Mouse (Mus musculus) frontal cortex, postnatal 36 days (tissue): ENCODE results near the gene Jag2.

Experiments used
- DNase-seq, 2 experiments: peaks; one replicate each; pipeline ENCODE4 v3.0.0; 2022; ENCODE audit warnings: low spot score in 2 of 2

Jag2 gene

DNA sequence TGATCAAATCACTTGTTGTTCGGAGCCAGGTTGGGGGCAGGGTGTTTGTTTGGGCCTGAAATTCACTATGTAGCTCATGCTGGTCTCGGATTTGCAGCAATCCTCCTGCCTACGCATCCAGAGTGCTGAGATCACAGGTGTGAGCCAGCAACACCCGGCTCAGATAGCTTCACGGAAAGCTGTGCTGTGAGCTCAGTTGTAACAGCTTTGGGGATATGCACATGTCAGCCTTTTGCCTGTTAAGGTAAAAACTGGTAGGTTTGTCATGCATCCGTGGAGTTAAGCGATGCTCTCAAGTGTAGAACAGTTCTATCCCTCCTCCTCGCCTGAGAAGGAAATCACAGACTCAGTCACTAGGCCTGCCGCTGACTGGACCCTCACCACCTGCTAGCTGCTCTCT, 28.9 kb downstream of the Jag2 start:
- peak; percentile 45 to 77 for DNase-seq

DNA sequence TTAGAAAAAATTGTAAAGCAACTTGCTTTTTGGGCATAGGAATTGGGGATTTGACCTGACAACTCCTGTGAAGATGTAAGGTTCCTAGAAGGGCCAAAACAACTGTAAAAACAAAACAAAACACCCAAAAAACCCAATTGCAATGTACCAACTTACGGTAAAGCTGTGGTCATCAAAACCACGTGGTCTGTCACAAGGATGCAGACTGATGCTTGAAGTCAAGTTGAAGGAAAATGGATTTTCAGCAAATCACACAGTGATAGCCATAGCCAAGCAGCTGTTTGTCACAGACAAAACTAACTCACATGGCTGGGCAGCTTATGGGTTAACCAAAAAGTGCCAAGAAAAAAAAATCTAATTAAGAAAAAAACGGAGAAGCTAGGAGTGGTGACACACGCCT, 30.6 kb downstream of the Jag2 start:
- DNase-seq, result no peak

DNA sequence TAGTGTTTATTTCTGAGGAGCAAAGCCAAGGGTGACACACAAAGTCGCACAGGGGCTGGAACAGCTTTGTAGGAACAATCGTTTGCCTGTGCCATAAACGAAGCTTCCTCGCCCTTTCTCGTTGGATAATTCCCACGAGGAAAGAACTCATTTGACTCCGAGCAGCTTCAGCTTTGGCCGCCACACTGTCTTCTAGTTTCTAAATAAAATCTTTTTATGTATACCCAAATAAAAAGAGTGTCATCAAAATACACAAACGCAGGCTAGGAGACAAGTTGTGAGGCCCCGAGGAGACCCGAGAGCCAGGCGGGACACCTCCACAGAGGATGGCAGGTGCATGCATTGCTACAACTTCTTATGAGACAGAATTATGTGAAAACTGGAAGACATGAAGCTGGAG, 31.2 kb downstream of the Jag2 start:
- DNase-seq, result no peak

DNA sequence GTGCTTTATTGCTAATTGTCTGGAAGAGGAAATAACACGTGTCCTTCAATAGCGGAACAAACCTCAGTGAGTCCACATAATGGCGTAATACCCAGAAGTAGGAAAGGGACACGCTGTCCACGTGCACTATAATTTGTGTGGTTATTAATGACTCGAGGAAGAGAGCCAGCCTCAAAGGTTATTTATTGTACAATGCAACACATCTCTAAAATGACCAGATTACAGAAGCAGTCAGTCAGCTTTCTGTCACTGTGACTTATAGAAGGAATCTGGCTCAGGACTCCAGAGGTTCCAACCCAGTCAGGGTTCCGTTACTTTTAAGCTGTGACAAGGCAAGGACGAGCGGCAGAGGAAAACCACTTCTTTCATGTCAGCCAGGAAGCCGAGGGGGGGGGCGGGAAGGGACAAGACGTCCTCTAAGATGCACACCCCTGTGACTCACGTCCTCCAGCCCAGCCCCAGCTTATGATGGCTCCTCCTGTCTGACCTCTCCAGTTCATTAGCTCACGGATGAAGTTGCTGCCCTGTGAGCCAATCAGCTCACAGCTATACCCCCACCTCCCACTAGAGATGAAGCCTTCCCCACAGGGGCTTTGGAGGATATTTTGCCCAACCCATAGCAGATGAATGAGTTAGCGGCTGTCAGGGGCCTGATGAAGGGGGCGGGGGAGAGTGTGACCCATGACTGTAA, 31.9 kb downstream of the Jag2 start:
- DNase-seq, result no peak

DNA sequence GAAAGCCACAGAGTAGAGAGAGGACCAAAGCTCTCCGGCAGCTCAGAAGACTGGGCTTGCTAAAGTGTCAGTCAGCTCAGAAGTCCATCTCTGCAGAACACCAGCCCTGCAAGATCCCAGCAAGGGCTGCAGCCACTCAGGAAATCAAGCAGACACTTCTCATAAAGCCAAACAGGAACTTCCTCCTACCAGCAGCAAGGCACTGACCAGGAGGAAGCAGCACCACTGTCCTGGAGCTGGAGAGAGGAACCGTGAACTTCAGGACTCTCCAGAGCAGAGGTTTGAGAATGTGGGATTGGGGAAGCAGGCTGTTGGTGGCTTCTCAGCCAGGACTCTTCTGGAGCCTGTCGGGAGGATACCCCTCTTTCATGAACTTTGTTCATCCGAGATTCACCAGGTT, 34.6 kb downstream of the Jag2 start:
- DNase-seq, result no peak

DNA sequence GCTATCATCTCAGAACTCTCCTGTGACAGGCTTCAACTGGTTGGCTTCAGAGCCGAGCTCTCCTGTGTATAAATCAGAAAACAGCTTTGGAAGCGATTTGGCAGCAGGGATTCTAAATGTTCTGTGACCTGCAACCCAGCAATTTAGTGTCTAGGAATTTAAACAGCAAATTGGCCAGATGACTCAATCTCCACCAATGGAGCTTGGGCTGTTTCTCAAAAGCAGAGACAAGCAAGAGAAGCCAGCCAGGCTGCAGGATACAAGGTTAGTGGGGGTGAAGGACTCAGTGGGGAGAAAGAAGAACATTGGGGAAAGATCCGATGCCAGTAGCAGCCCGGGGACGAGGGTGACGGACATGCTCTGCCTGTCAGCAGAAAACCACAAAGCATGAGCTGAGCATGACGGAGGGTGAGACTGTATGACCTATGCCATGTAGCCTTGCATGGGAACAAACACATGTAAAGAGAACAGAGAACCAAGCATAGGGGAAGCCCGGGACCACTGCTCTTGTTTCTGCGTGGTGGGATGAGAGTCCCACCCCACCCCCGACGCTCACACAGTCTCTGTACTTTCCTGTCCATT, 35.2 kb downstream of the Jag2 start:
- no peak for DNase-seq

DNA sequence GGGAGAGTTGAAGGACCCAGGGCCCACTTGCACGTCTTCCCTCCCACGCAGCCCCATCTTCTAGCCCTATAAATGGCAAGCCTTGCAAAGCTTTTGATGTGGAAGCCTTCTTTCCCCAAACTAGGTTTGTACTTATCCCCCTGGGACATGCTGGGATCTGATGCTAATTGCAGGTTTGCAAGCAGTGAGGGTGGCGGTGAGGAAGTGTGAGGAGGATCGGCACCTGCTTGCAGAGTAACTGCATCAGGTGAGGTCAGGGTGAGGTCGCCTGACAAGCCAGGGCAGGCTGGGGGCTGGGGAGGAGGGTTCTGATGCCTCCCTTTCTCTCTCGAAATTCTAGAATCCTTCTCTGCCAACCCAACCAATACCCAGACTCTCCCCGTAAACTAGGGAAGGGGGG, 44.1 kb downstream of the Jag2 start:
- DNase-seq, result no peak

DNA sequence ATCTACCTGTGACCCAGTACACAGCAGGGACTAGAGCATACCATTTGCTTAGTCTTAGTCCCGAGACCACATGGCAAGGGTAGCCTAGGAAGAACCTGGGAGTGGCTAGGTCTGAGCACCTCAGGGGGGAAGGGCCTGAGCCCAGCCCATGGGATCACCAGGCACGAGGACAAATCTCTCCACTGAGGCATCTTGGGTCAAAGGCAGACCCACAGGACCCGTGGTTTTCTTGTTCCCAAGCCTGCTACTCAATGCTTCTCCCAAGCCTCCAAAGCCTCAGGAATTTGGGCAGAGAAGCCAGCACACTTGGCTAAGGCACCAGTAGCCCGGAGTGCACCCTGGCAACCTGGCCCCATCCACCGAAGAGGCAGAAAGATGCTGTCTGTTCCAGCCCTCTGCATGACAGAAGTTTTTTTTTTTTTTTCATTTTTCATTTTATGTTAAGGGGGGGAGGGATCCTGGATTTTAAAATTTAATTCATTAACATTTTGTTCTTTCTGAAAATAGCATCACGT, 48.2 kb downstream of the Jag2 start:
- no peak for DNase-seq

DNA sequence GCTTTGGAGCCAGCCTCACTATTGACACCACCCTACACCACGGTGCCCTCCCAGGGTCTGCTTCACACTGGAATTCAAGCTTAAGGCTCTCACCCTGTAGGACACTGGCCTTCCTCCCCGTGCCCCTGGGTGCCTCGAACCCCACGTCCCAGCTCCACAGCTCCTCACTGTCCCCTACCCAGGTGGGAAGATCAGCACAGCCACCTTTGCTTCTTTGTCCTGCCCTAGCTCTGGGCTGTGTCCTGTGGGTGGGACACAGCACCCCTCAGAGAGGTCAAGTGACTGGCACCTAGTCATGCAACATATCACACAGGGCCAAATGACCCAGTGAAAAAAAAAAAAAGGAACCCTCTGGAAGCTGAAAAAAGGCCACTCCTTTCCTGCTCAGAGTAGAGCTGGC, 48.9 kb downstream of the Jag2 start:
- no peak for DNase-seq

DNA sequence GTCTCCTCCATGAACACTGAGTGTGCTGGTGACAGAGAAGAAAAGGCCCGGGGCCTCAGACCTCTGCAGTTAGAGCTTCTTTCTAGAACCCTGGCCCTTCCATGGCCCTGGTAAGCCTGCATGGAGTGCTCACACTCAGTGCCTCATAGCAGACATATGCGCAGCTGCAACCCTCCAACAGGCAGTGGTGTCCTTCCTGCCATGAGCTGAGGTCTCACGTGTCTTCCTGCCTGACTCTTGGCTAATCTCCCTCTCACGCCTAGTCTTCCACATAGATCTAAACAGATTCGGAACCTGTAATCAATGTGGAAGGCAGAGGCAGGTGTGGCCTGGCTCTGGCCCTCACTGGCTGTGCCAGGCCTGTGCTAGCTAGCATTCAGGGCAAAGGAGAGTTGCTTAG, 49.8 kb downstream of the Jag2 start:
- DNase-seq, result no peak

DNA sequence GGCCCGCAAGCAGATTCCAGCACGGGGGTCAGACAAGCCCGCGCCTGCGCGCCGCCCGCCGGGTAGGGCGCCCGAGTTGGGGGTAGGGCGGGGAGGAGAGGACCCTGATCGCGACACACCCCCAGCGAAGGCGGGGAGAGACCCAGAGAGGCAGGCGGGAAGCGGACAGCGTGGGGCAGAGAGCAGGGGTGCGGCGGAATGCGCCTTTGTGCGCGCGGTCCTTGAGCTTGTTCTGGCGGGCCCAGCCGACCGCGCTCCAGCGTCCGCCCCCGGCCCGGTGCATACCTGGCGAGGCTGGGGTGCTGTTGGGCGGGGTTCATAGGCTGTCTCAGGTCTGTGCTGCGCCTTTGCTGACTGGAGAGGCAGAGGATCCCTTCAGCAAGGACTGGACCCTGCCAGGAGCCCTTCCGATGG, 52.0 kb downstream of the Jag2 start:
- DNase-seq, result no peak

DNA sequence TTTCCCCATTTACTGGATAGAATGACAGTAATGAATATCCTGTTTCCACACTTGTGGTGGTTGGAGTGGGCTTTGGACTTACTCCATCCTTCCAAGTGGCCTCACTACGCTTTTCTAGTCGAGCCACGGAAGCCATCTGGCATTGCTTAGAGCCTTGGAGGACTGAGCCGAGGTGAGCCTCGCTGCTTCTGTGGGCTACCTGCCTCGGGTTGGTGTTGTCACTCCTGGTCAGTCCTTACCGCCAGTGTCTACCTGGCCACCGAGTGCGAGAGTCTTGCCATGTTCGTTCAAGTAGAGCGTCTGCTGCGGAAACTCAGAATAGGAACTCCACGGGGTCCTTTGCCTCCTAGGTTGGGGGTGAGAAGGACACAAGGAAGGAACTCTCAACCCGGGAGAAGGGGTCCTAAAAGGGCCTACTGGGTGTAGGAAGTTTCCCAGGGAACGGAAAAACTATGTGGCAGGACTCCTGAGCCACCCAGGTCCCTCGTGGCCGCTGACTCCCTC, 52.5 kb downstream of the Jag2 start:
- no peak for DNase-seq

DNA sequence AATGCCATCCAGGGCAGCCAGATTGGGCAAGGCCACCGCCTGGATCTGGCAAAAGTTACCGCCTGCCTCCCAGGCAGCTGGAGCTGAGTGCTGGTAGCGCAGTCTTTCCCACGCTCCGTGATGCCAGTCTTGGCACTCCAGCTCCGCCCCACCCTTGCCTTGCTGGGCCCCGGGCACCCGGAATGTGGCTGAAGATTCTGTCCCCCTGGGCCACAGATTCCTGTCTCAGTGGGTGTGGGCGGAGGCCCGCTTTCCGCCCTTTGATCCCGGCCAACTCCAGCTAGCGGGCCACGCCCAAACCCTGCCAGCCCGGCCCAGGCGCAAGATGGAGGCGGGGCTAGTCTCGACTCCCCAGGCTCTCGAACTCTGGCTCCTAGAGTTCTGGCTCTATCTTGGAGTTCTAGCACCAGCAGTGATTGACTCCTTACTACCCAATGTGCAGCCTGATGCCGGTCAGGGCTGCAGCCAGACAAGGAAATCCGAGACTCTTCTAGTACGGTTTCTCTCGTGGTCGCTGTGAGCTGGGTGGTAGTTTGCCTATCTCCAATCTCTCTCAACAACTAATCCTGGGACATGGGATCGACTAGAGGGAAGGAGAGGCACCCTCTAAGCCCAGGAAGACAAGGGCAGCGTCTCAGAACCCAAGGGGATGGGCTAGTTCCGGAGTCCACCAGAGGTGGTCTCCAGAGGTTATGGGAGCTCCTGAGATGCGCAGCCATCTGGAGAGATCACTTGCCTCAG, 53.1 kb downstream of the Jag2 start:
- DNase-seq, result peak in 1 of 2 experiments; percentile 49

DNA sequence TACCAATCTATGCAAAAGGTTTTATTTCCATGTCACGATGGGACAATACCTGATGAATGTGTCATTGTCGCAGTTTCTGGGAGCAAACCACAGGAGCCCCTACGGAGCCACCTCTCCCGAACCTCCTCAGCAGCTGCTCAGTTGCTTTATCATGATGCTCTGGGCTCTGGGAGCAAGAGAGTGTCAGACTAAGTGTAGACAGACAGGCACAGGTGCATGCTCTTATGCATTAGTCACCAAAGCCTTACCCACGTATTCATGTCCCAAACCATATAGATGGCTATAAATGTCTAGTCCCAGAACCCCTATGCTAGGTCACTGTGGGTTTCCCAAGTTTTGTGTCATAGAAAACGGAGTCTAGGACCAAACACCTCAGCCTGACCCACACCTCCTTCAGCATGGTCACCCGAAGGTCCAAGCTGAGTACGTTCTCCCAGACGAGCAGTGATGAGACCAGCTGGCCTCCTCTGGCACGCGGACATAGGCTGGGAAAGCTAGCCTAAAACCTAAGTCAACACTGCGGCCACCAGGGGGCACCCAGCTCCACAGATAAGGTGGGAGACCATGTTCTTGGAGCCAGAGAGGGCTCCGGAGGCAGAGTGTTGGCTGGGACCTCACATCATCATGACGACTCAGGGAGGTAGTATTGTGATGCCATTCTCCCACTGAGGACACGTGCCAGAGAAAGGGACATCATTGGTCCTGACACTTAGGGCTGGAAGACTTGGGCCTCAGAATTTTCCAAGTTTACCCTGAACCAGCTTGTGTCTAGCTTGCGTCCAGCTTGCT, 54.2 kb downstream of the Jag2 start:
- DNase-seq, result peak; percentile 86

DNA sequence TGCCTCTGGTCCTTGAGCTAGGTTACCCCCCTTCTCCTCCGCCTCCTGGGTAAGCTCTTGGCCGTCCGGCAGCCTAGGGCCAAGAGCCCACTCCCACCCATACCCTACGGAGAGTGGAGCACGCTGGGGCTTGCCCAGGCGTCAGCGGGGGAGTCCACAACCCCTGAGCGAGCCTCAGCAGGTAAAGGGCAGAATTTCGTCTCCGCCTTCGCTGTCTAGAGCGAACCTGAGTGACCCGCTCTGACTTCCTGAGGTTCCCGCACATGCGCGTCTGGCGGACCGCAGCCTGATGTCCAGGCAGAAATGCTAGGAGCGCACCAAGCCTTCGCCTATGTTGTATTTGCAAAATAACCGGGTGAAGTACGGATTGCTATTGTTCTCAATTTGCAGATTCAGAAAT, 55.4 kb downstream of the Jag2 start:
- no peak for DNase-seq

DNA sequence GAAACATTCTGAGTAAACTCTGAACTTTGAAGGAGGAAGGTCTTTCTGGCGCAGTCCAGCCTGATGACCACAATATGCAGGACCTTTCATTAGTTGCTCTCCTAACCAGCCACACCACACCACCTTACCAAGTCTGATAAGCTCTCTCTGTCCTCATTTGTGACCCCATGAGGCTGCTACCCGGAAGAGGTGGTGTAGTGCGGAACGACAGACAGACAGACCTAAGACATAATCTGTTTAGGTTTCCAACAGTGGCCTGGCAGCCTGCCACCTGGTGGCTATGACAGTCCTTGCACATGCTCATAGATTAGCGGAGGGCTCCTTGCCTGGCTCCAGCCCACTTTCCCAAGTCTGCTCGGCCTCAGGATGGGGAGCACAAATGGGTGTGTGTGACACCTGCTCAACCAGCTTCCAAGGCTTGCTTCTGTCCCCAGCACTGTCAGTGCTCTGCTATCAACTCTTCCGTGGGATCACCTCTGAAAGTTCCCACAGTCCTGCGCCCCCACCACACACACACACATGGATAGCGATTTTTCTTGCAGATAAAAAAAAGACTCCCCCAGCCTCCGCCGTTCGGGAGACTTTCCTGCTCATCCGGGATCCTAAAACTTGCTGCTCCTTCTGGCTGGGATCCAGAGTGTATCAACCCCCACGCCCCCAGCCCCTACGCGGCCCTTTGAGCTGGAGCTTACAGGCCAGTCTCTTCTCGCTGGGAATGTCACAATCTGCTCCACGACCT, 56.0 kb downstream of the Jag2 start:
- peak; percentile 42 to 59 for DNase-seq

DNA sequence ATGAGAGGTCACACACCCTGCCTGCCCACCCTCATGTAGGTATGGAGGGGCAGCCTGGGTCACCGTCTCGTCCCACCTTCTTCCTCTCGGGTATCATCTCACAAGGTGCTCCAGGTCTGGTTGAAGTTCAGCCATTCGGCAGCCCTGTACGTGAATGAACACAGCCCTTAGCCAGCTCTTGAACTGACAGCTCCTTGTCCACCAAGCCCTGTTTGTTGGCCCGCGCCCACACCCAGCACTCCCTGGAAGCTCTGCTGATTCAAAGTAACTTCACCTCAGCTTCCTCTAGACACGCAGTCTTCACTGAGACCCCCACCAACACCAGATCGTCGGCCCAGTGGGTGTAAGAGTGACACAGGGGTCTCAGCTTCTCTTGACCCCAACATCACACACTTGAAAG, 56.6 kb downstream of the Jag2 start:
- no peak for DNase-seq

DNA sequence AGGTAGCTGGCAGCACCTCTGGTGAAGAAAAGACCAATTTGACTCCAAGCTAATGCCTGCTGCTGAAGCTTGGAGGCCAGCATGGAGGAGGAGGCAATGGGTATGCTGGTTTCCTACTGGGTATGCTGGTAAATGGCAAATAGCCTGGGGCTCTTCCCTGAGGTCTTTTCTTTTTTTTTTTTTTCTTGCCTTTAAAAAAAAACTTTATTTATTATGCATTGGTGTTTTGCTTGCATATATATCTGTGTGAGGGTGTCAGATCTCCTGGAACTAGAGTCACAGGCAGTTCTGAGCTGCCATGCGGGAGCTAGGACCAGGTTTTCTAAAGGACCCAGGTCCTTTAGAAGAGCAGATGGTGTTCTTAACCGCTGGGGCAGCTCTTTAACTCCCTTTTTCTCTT, 58.3 kb downstream of the Jag2 start:
- DNase-seq, result no peak

DNA sequence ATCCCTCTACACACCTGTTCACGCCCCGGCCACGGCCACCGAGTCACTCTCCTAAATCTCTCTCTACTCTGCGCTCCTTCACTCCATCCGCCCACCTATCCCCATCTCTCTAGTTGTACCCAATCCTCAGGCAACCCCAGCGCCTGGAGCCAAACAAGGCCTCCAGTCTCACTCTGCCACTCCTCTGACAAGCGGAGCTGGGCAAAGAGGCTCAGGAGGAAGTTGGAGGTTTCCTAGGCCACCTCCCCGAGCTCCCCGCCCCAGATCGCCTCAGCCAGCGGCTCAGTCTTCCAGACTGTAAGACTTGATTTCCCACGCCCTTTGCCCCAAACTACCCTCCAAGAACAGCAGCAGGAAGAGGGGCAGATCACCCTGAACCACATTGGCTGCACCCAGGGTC, 58.8 kb downstream of the Jag2 start:
- DNase-seq, result no peak

DNA sequence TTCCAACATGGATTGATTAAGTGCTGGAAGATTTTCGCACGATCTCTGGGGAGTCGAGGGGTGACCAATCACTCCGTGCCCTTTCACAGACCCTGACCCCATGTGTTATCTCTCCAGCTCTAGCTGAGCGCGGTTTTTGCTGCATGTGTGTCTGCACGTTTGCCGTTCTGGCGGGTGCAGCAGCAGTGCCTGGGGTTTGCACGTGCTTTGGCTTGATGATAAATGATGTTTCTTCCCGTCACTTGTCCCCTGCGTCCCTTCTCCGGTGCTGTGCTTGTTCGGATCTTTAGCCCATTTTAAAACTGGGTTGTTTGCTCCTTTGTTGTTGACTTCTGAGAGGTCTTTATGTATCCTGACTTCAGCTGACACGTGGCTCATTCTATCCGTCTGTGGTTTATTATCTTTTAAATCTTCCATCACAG, 59.8 kb downstream of the Jag2 start:
- no peak for DNase-seq
